Comparison of ENCODE assay signal across 9 mouse cellular contexts in genomic region chr5:140419442-140420080, GRCm38 (mm10). TPM values are rescaled to one million over a fixed set of nuclear protein-coding genes. Genes with fewer than 3 reads are reported as not detected.
DNase-seq lines count a peak whose midpoint lies in the region; ATAC-seq lines count a peak whose summit lies in the region.
"Had no signal": no experiment of that assay in that cellular context is flagged by ENCODE, and none has a peak within 500 bp of the region (broad histone marks: within the 10 kb centered on the region; RNA-seq: fewer than 3 reads in every experiment).

No protein-coding gene starts in this region.

- peak overlapping the region; percentile 90 for H3K4me2 ChIP-seq in forebrain, embryonic 12.5 days
- peak overlapping the region; percentile 92 for H3K4me2 ChIP-seq in liver, embryonic 11.5 days
- H3K4me2 ChIP-seq in neural tube, embryonic 14.5 days (ENCODE audit: low read depth, low read length) = peak overlapping the region; percentile 93

- H3K4me1 ChIP-seq in forebrain, embryonic 12.5 days = peaks cover 28% of the 10 kb centered on the region
- peaks cover 10% of the 10 kb centered on the region for H3K4me1 ChIP-seq in liver, embryonic 11.5 days (replicated peaks; ENCODE audit: control insufficient read depth, insufficient read depth, low read length)
- peaks cover 18% of the 10 kb centered on the region for H3K4me1 ChIP-seq in neural tube, embryonic 14.5 days (ENCODE audit: control insufficient read depth, insufficient read depth, low read length)

- WGBS in forebrain, embryonic 12.5 days = under 1% methylated on average over 62 of the region's 62 CpGs
- under 1% methylated on average over 62 of the region's 62 CpGs for WGBS in liver, embryonic 11.5 days
- WGBS in neural tube, embryonic 14.5 days = under 1% methylated on average over 62 of the region's 62 CpGs

- H3K9ac ChIP-seq in forebrain, embryonic 12.5 days = peak overlapping the region; percentile 98
- peak overlapping the region; percentile 96 for H3K9ac ChIP-seq in liver, embryonic 11.5 days (ENCODE audit: low read depth, low read length)
- H3K9ac ChIP-seq in neural tube, embryonic 14.5 days (replicated peaks; ENCODE audit: low read depth, low read length) = peak overlapping the region; percentile 98

- ATAC-seq in forebrain, embryonic 12.5 days (ENCODE audit: low FRiP score) = peak; percentile 37
- peak; percentile 70 for ATAC-seq in liver, embryonic 11.5 days (replicated peaks; ENCODE audit: low FRiP score)
- ATAC-seq in neural tube, embryonic 14.5 days (ENCODE audit: low read depth) = peak; percentile 33; the same call in 1 of the 2 replicates

- intact Hi-C loops in left cerebral cortex, postnatal 36 days (cut with DNase I) = loop anchor here (2.0 to 10.0 kb wide), 3 partner anchors 85 to 117 kb away; partner anchors contain the start of genes Chst12, Mad1l1 and Nudt1

- H3K27ac ChIP-seq in forebrain, embryonic 12.5 days = peak overlapping the region; percentile 97
- peak overlapping the region; percentile 70 for H3K27ac ChIP-seq in liver, embryonic 11.5 days (ENCODE audit: low read depth, low read length)
- peak overlapping the region; percentile 89 for H3K27ac ChIP-seq in neural tube, embryonic 14.5 days (ENCODE audit: low read depth, low read length)

- peak; percentile 53 for DNase-seq in gastrocnemius, postnatal 10 days
- DNase-seq in gastrocnemius, adult 8-10 months (ENCODE audit: low spot score in 2 of 2) = no peak
- peak; percentile 43 for DNase-seq in right cerebral cortex, postnatal 14 days
- no peak for DNase-seq in right cerebral cortex, postnatal 25 days
- no peak for DNase-seq in liver, embryonic 11.5 days (ENCODE audit: low spot score)
- no peak for DNase-seq in left cerebral cortex, postnatal 36 days (ENCODE audit: low spot score in 2 of 2)

- H3K27me3 ChIP-seq in forebrain, embryonic 12.5 days = no peaks in the 10 kb centered on the region
- no peaks in the 10 kb centered on the region for H3K27me3 ChIP-seq in liver, embryonic 11.5 days (replicated peaks; ENCODE audit: control insufficient read depth, insufficient read depth, low read length)
- H3K27me3 ChIP-seq in neural tube, embryonic 14.5 days (ENCODE audit: control insufficient read depth, insufficient read depth, low read length) = no peaks in the 10 kb centered on the region

- H3K9me3 ChIP-seq in forebrain, embryonic 12.5 days = no peaks in the 10 kb centered on the region
- no peaks in the 10 kb centered on the region for H3K9me3 ChIP-seq in liver, embryonic 11.5 days (ENCODE audit: control insufficient read depth, low read length)
- no peaks in the 10 kb centered on the region for H3K9me3 ChIP-seq in neural tube, embryonic 14.5 days (ENCODE audit: control insufficient read depth, low read length)

- H3K36me3 ChIP-seq in forebrain, embryonic 12.5 days (replicated peaks) = peaks cover 21% of the 10 kb centered on the region
- H3K36me3 ChIP-seq in liver, embryonic 11.5 days (ENCODE audit: control insufficient read depth, insufficient read depth, low read length) = peaks cover 9% of the 10 kb centered on the region
- no peaks in the 10 kb centered on the region for H3K36me3 ChIP-seq in neural tube, embryonic 14.5 days (ENCODE audit: control insufficient read depth, insufficient read depth, low read length)

- peak overlapping the region; percentile 99 for H3K4me3 ChIP-seq in forebrain, embryonic 12.5 days (replicated peaks)
- peak overlapping the region; percentile 98 for H3K4me3 ChIP-seq in liver, embryonic 11.5 days (ENCODE audit: low read depth, low read length)
- H3K4me3 ChIP-seq in neural tube, embryonic 14.5 days (ENCODE audit: low read depth, low read length) = peak overlapping the region; percentile 99

RNA-seq across cellular contexts. Expression of gene Eif3b, which starts 0.4 kb away (rescaled TPM):
- total RNA-seq in gastrocnemius, postnatal 10 days (2021) = 10 to 100 TPM; 96.5 to 98.6 TPM
- total RNA-seq in gastrocnemius, adult 8-10 months (2022) = 10 to 100 TPM; 76.2 to 86.8 (median 78.3) TPM
- polyA plus RNA-seq in forebrain, embryonic 12.5 days (2016; fragmentation: Nextera tagmentation; extraction: Ambion mirVana) = 152 and 166 TPM in 2 replicates
- polyA plus RNA-seq in liver, embryonic 11.5 days (2014; fragmentation: Nextera tagmentation; extraction: Ambion mirVana) = 210 and 213 TPM in 2 replicates
- 83.9 and 102 TPM in 2 replicates for polyA plus RNA-seq in neural tube, embryonic 14.5 days (2014; fragmentation: Nextera tagmentation; extraction: Ambion mirVana)
- total RNA-seq in left cerebral cortex, postnatal 36 days (2021) = 10 to 100 TPM; 86.7 to 90.1 TPM

RNA-seq across cellular contexts. Expression of gene Gm4869, which starts 25.9 kb away (rescaled TPM):
- not detected for total RNA-seq in gastrocnemius, postnatal 10 days (2021)
- not detected for total RNA-seq in gastrocnemius, adult 8-10 months (2022)
- polyA plus RNA-seq in forebrain, embryonic 12.5 days (2016; fragmentation: Nextera tagmentation; extraction: Ambion mirVana) = not detected in 2 replicates
- not detected in 2 replicates for polyA plus RNA-seq in liver, embryonic 11.5 days (2014; fragmentation: Nextera tagmentation; extraction: Ambion mirVana)
- not detected in 2 replicates for polyA plus RNA-seq in neural tube, embryonic 14.5 days (2014; fragmentation: Nextera tagmentation; extraction: Ambion mirVana)
- not detected for total RNA-seq in left cerebral cortex, postnatal 36 days (2021)
- total RNA-seq: left cerebral cortex, postnatal 14 days had no signal

RNA-seq across cellular contexts. Expression of gene Snx8, which starts 30.5 kb away (rescaled TPM):
- 10 to 100 TPM; 11.6 to 16.1 TPM for total RNA-seq in gastrocnemius, postnatal 10 days (2021)
- 10 to 100 TPM in 1 of 4 experiments, 1 to 10 TPM in 3; 7.9 to 11.0 (median 8.9) TPM for total RNA-seq in gastrocnemius, adult 8-10 months (2022)
- polyA plus RNA-seq in forebrain, embryonic 12.5 days (2016; fragmentation: Nextera tagmentation; extraction: Ambion mirVana) = 19.2 and 20.7 TPM in 2 replicates
- polyA plus RNA-seq in liver, embryonic 11.5 days (2014; fragmentation: Nextera tagmentation; extraction: Ambion mirVana) = 10.6 and 10.7 TPM in 2 replicates
- polyA plus RNA-seq in neural tube, embryonic 14.5 days (2014; fragmentation: Nextera tagmentation; extraction: Ambion mirVana) = 11.8 and 15.4 TPM in 2 replicates
- total RNA-seq in left cerebral cortex, postnatal 36 days (2021) = 10 to 100 TPM; 12.1 to 15.1 TPM

Comparison
In these comparisons a context has a peak if more than half of its experiments do, and no peak if none do; other contexts are left out.
1. DNase-seq: peak in gastrocnemius, postnatal 10 days (single experiment) and right cerebral cortex, postnatal 14 days (single experiment); none in gastrocnemius, adult 8-10 months (0 of 2), right cerebral cortex, postnatal 25 days (single experiment), liver, embryonic 11.5 days (single experiment) and left cerebral cortex, postnatal 36 days (0 of 2).
2. Peak in every context shown above with its lines, with median percentiles within 50 percentile points of each other: ATAC-seq, H3K27ac ChIP-seq, H3K4me2 ChIP-seq, H3K4me3 ChIP-seq and H3K9ac ChIP-seq.